Mouse (Mus musculus) stomach, postnatal 0 days (tissue): ENCODE measurements around the gene Caml.

Source experiments
- CTCF ChIP-seq: IDR thresholded peaks from 2 replicates; pipeline ENCODE4 v1.5.1; 2016; ENCODE audit warnings: antibody characterized with exemption, low read depth, mild to moderate bottlenecking, moderate library complexity
- EP300 ChIP-seq: optimal IDR thresholded peaks from 2 replicates; pipeline ENCODE3; 2016; ENCODE audit warnings: antibody characterized with exemption

DNA sequence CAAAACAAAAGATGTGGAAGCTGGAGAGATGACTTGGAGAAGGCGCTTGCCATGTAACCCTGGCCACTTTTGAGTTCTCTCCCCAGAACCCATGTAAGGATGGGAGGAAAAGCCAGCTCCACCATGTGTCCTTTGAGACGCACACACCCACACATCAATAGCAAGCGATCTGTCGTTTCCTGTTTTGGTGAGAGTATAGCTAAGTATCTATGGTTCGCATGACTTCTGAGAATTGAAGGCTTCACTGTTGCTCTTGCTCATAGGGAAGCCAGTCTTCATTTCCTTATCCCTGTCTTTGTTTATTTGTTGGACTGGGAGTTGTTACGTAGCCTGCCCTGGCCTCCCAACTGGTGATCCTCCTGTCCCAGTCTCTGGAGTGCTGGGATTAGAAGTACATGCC is 49.9 kb downstream of the Caml start:
- TF ChIP-seq EP300, result no peak
- TF ChIP-seq CTCF, result no peak
